Mouse (Mus musculus) G1E (cell line): ENCODE measurements around the gene Pfas.

Experiments
- CTCF ChIP-seq: IDR thresholded peaks from 2 replicates; pipeline ENCODE4 v1.5.1; 2012; ENCODE audit warnings: low read depth, low read length, inconsistent platforms, mixed read lengths
- GATA1 ChIP-seq: IDR thresholded peaks from 2 replicates; pipeline ENCODE4 v1.6.1; 2012; ENCODE audit warnings: borderline replicate concordance, low read length, inconsistent platforms, mixed read lengths

DNA sequence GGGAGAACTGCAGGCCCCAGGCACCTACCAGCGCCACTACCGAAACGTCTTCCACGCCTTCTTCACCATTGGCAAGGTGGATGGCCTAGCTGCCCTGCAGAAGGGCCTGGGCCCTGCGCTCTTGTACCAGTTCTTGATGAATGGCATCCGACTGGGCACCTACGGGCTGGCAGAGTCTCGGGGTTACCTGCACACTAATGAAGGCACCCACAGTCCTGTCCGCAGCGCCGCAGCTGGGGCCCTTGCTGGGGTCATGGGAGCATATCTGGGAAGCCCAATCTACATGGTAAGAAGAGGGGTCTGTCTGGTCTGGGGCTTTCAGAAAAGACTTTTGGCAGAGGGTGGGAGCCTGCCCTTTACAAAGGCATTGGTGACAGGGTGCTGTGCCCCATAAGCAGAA is 39.5 kb downstream of the Pfas start:
- TF ChIP-seq CTCF (no peak), GATA1 (no peak)
